Mouse (Mus musculus) forebrain, postnatal 0 days (tissue): ENCODE data around the gene Car10. TPM values are rescaled to one million over a fixed set of nuclear protein-coding genes. Genes with fewer than 3 reads are reported as not detected.
"Not testable (repeated sequence)": the region's sequence is repeated elsewhere in the genome, so short reads cannot be mapped to it uniquely, and the experiment has no call there.

Experiments used
- ATAC-seq: fragments of 200-750 bp; cut with Nextera tagmentation; 2 replicates; pipeline ENCODE4 v1.8.0; 2017; ENCODE audit warnings: mild to moderate bottlenecking, moderate library complexity
- DNase-seq: peaks from one replicate; pipeline ENCODE4 v3.0.0-alpha.2; 2015
- H3K27ac ChIP-seq: fragments of 300-500 bp; sonication (generic); 2 replicates; pipeline ENCODE4 v1.5.1; 2014; ENCODE audit warnings: low read depth, mild to moderate bottlenecking, antibody characterized with exemption, low read length, moderate library complexity, mixed read lengths
- H3K27me3 ChIP-seq: fragments of 300-500 bp; sonication (generic); 2 replicates; pipeline ENCODE4 v1.6.1; 2014; ENCODE audit warnings: mild to moderate bottlenecking, low read length, mixed read lengths; ENCODE audit not compliant: insufficient read depth
- H3K36me3 ChIP-seq: fragments of 300-500 bp; sonication (generic); 2 replicates; pipeline ENCODE4 v1.6.1; 2014; ENCODE audit warnings: mild to moderate bottlenecking, moderate library complexity; ENCODE audit not compliant: insufficient read depth
- H3K4me1 ChIP-seq: fragments of 300-500 bp; sonication (generic); 2 replicates; pipeline ENCODE4 v1.6.1; 2014; ENCODE audit warnings: antibody characterized with exemption; ENCODE audit not compliant: insufficient read depth
- H3K4me2 ChIP-seq: fragments of 300-500 bp; sonication (generic); 2 replicates; pipeline ENCODE4 v1.6.1; 2014; ENCODE audit warnings: low read depth, mild to moderate bottlenecking, moderate library complexity
- H3K4me3 ChIP-seq: fragments of 300-500 bp; sonication (generic); 2 replicates; pipeline ENCODE4 v1.5.1; 2014; ENCODE audit warnings: low read depth, low read length, mixed read lengths
- H3K9ac ChIP-seq: fragments of 300-500 bp; sonication (generic); 2 replicates; pipeline ENCODE4 v1.6.1; 2014; ENCODE audit warnings: mild to moderate bottlenecking
- H3K9me3 ChIP-seq: fragments of 300-500 bp; sonication (generic); 2 replicates; pipeline ENCODE4 v1.6.1; 2016; ENCODE audit warnings: low read length
- CTCF ChIP-seq: sonication (generic); IDR thresholded peaks from 2 replicates; pipeline ENCODE4 v1.5.1; 2016; ENCODE audit warnings: antibody characterized with exemption, control low read depth, low read depth
- whole genome bisulfite sequencing: fragments of 180-500 bp; shearing (Covaris S2); extraction: QIAGEN DNeasy Blood & Tissue Kit; methylation state at CpG from one replicate; pipeline ENCODE4 v1.1.7; 2014; 5-methylcytosine and 5-hydroxymethylcytosine counted together
- polyA plus RNA-seq: library from polyadenylated mRNA; unstranded; fragments of >200 nt; fragmentation: Nextera tagmentation; extraction: Ambion mirVana; gene quantifications from 2 replicates; pipeline ENCODE4 v1.2.1, GENCODE M21; 2015
- total RNA-seq: library from RNA; depleted of rRNA; stranded (reverse); fragments of >200 nt; gene quantifications from 2 replicates; pipeline ENCODE4 v1.2.3, GENCODE M21; 2014

Gene Car10
- total and polyA plus RNA-seq, 2 experiments from 2014 or later: 25.6 to 34.6 TPM

- no peaks in the 10 kb centered on the region for H3K27me3 ChIP-seq
- no peak overlapping the region for H3K4me2 ChIP-seq
- no peak overlapping the region for H3K27ac ChIP-seq
- H3K9me3 ChIP-seq: no peaks in the 10 kb centered on the region
- H3K9ac ChIP-seq: no peak overlapping the region
- no peak overlapping the region for H3K4me3 ChIP-seq
- H3K36me3 ChIP-seq: no peaks in the 10 kb centered on the region
- H3K4me1 ChIP-seq: no peaks in the 10 kb centered on the region
- DNase-seq: no peak
- 76% methylated on average over 4 of the region's 4 CpGs for WGBS
- ATAC-seq: no peak
- no peak for TF ChIP-seq CTCF
Measured at GRCm38 (mm10) chr11:93373697-93374354, 276.0 kb downstream of the Car10 start.

GRCm38 (mm10) chr11:93391159-93391558 lies 293.3 kb downstream of the Car10 start:
- no peak overlapping the region for H3K9ac ChIP-seq
- H3K27ac ChIP-seq: no peak overlapping the region
- no peaks in the 10 kb centered on the region for H3K4me1 ChIP-seq
- DNase-seq (peak; percentile 36), ATAC-seq (no peak)
- 57% methylated on average over 4 of the region's 4 CpGs for WGBS
- no peak for TF ChIP-seq CTCF
- H3K9me3 ChIP-seq: no peaks in the 10 kb centered on the region
- H3K4me2 ChIP-seq: no peak overlapping the region
- H3K36me3 ChIP-seq: no peaks in the 10 kb centered on the region
- H3K27me3 ChIP-seq: no peaks in the 10 kb centered on the region
- no peak overlapping the region for H3K4me3 ChIP-seq

- H3K27ac ChIP-seq, H3K27me3 ChIP-seq, H3K9ac ChIP-seq, H3K4me1 ChIP-seq, ATAC-seq, H3K9me3 ChIP-seq, DNase-seq, H3K4me3 ChIP-seq, H3K4me2 ChIP-seq, H3K36me3 ChIP-seq: not testable (repeated sequence)
Measured at GRCm38 (mm10) chr11:93393371-93393770, 295.5 kb downstream of the Car10 start.

- no peaks in the 10 kb centered on the region for H3K4me1 ChIP-seq
- H3K27me3 ChIP-seq: no peaks in the 10 kb centered on the region
- ATAC-seq: no peak
- WGBS: 100% methylated on average over 2 of the region's 2 CpGs
- no peak overlapping the region for H3K4me3 ChIP-seq
- no peak for TF ChIP-seq CTCF
- DNase-seq: no peak
- no peak overlapping the region for H3K4me2 ChIP-seq
- H3K36me3 ChIP-seq: no peaks in the 10 kb centered on the region
- H3K9ac ChIP-seq: no peak overlapping the region
- no peaks in the 10 kb centered on the region for H3K9me3 ChIP-seq
- no peak overlapping the region for H3K27ac ChIP-seq
Measured at GRCm38 (mm10) chr11:93396356-93396755, 298.5 kb downstream of the Car10 start.

- H3K27ac ChIP-seq, ATAC-seq, H3K27me3 ChIP-seq, H3K36me3 ChIP-seq, H3K9ac ChIP-seq, H3K4me1 ChIP-seq, H3K4me3 ChIP-seq, DNase-seq, H3K9me3 ChIP-seq, H3K4me2 ChIP-seq: not testable (repeated sequence)
- 66% methylated on average over 1 of the region's 1 CpGs for WGBS
Measured at GRCm38 (mm10) chr11:93401167-93401566, 303.3 kb downstream of the Car10 start.

GRCm38 (mm10) chr11:93407981-93408380 lies 310.2 kb downstream of the Car10 start:
- H3K27ac ChIP-seq: no peak overlapping the region
- DNase-seq (no peak), ATAC-seq (no peak)
- TF ChIP-seq CTCF: no peak
- no peak overlapping the region for H3K4me3 ChIP-seq
- no peaks in the 10 kb centered on the region for H3K36me3 ChIP-seq
- no peak overlapping the region for H3K4me2 ChIP-seq
- no peaks in the 10 kb centered on the region for H3K4me1 ChIP-seq
- H3K27me3 ChIP-seq: no peaks in the 10 kb centered on the region
- no peak overlapping the region for H3K9ac ChIP-seq
- H3K9me3 ChIP-seq: no peaks in the 10 kb centered on the region
- WGBS: 86% methylated on average over 5 of the region's 5 CpGs

- no peak overlapping the region for H3K27ac ChIP-seq
- no peak for ATAC-seq
- WGBS: 76% methylated on average over 5 of the region's 5 CpGs
- no peak overlapping the region for H3K9ac ChIP-seq
- H3K4me3 ChIP-seq: no peak overlapping the region
- H3K36me3 ChIP-seq: no peaks in the 10 kb centered on the region
- no peaks in the 10 kb centered on the region for H3K27me3 ChIP-seq
- H3K4me1 ChIP-seq: no peaks in the 10 kb centered on the region
- no peak overlapping the region for H3K4me2 ChIP-seq
- no peak for TF ChIP-seq CTCF
- no peaks in the 10 kb centered on the region for H3K9me3 ChIP-seq
- DNase-seq: no peak
Measured at GRCm38 (mm10) chr11:93431482-93431881, 333.7 kb downstream of the Car10 start.
